ENCODE assay signal across 19 mouse cellular contexts in genomic region chr15:87667416-87667815, GRCm38 (mm10).
DNase-seq lines count a peak whose midpoint lies in the region; ATAC-seq and TF ChIP-seq lines count a peak whose summit lies in the region.
"Had no signal": no experiment of that assay in that cellular context is flagged by ENCODE, and none has a peak within 500 bp of the region (broad histone marks: within the 10 kb centered on the region; RNA-seq: fewer than 3 reads in every experiment).

No protein-coding gene starts in this region.

- no peaks in the 10 kb centered on the region for H3K9me3 ChIP-seq in midbrain, embryonic 10.5 days (replicated peaks)
- no peaks in the 10 kb centered on the region for H3K9me3 ChIP-seq in midbrain, postnatal 0 days (ENCODE audit: low read length)
- no peaks in the 10 kb centered on the region for H3K9me3 ChIP-seq in hindbrain, postnatal 0 days (ENCODE audit: low read length)
- H3K9me3 ChIP-seq: embryonic facial prominence, embryonic 10.5 days; heart, embryonic 13.5 days had no signal

- TF ChIP-seq CTCF in midbrain, postnatal 0 days (IDR thresholded peaks at IDR 0.05) = no peak
- no peak for TF ChIP-seq CTCF in brain, embryonic 14.5 days (IDR thresholded peaks at IDR 0.05; ENCODE audit: borderline replicate concordance, extremely low read depth, insufficient read depth, insufficient read length)
- no peak for TF ChIP-seq CTCF in hindbrain, postnatal 0 days (IDR thresholded peaks at IDR 0.05; ENCODE audit: low read depth)

- no peak overlapping the region for H3K4me3 ChIP-seq in midbrain, embryonic 10.5 days
- no peak overlapping the region for H3K4me3 ChIP-seq in midbrain, postnatal 0 days (ENCODE audit: low read depth, low read length)
- H3K4me3 ChIP-seq in hindbrain, postnatal 0 days (ENCODE audit: low read length) = no peak overlapping the region
- H3K4me3 ChIP-seq: embryonic facial prominence, embryonic 10.5 days; heart, embryonic 13.5 days; limb, embryonic 12.5 days; liver, embryonic 12.5 days had no signal

- peaks cover 32% of the 10 kb centered on the region for H3K4me1 ChIP-seq in midbrain, embryonic 10.5 days
- H3K4me1 ChIP-seq in midbrain, postnatal 0 days (ENCODE audit: insufficient read depth, low read length) = 0 out of 2 replicates have a peak, but pooled peaks cover 2% of the 10 kb centered on the region
- peaks cover 22% of the 10 kb centered on the region for H3K4me1 ChIP-seq in hindbrain, postnatal 0 days (ENCODE audit: insufficient read depth, low read length)
- H3K4me1 ChIP-seq: embryonic facial prominence, embryonic 10.5 days; heart, embryonic 13.5 days; limb, embryonic 12.5 days; liver, embryonic 12.5 days had no signal

- no peak overlapping the region for H3K9ac ChIP-seq in midbrain, postnatal 0 days (replicated peaks; ENCODE audit: low read length, poor library complexity, severe bottlenecking)
- H3K9ac ChIP-seq in hindbrain, postnatal 0 days (replicated peaks; ENCODE audit: low read length) = no peak overlapping the region
- H3K9ac ChIP-seq: heart, embryonic 13.5 days; limb, embryonic 12.5 days; liver, embryonic 12.5 days had no signal

- DNase-seq in frontal cortex, postnatal 14 days (ENCODE audit: low spot score in 2 of 2) = no peak
- DNase-seq in midbrain, embryonic 10.5 days (ENCODE audit: low spot score) = no peak
- no peak for DNase-seq in midbrain, postnatal 0 days (ENCODE audit: low spot score)
- DNase-seq in brain, embryonic 14.5 days (ENCODE audit: low read depth) = peak; percentile 44
- DNase-seq in hindbrain, postnatal 0 days (ENCODE audit: low spot score) = no peak
- DNase-seq in embryo, embryonic 10.5 days (ENCODE audit: low spot score) = no peak
- DNase-seq: B cell, adult 2 months; cerebellum, adult 8-10 months; gastrocnemius, postnatal 10 days; heart, adult 11 months; kidney, adult 8-10 months; kidney, postnatal 14 days; lung, adult 2 months; thymus, postnatal 25 days had no signal

- H3K27ac ChIP-seq in midbrain, embryonic 10.5 days (replicated peaks) = 0 out of 2 replicates have a peak overlapping the region, but pooled peaks have one; percentile 33
- no peak overlapping the region for H3K27ac ChIP-seq in midbrain, postnatal 0 days (ENCODE audit: low read depth, low read length)
- H3K27ac ChIP-seq in hindbrain, postnatal 0 days = no peak overlapping the region
- H3K27ac ChIP-seq: embryonic facial prominence, embryonic 10.5 days; heart, embryonic 13.5 days; limb, embryonic 12.5 days; liver, embryonic 12.5 days had no signal

- no peaks in the 10 kb centered on the region for H3K36me3 ChIP-seq in midbrain, embryonic 10.5 days
- no peaks in the 10 kb centered on the region for H3K36me3 ChIP-seq in midbrain, postnatal 0 days (ENCODE audit: insufficient read depth, low read length)
- no peaks in the 10 kb centered on the region for H3K36me3 ChIP-seq in hindbrain, postnatal 0 days (ENCODE audit: insufficient read depth, low read length)
- H3K36me3 ChIP-seq: embryonic facial prominence, embryonic 10.5 days; heart, embryonic 13.5 days; limb, embryonic 12.5 days; liver, embryonic 12.5 days had no signal

- peak; percentile 55; the same call in 1 of the 2 replicates for ATAC-seq in frontal cortex, adult (ENCODE audit: low TSS enrichment)
- no peak for ATAC-seq in midbrain, postnatal 0 days (ENCODE audit: low FRiP score)
- ATAC-seq in hindbrain, postnatal 0 days = peak; percentile 46; the same call in 1 of the 2 replicates
- ATAC-seq: liver, embryonic 12.5 days had no signal

- 81% methylated on average over 7 of the region's 7 CpGs for WGBS in midbrain, embryonic 10.5 days
- 53% methylated on average over 7 of the region's 7 CpGs for WGBS in midbrain, postnatal 0 days
- WGBS in hindbrain, postnatal 0 days = 27% methylated on average over 7 of the region's 7 CpGs

- no peak for TF ChIP-seq POLR2A in brain, embryonic 14.5 days (IDR thresholded peaks at IDR 0.05; ENCODE audit: borderline replicate concordance, extremely low read depth, insufficient read depth, insufficient read length, poor library complexity, severe bottlenecking)

- H3K27me3 ChIP-seq in midbrain, embryonic 10.5 days (ENCODE audit: low read depth, poor library complexity, severe bottlenecking) = no peaks in the 10 kb centered on the region
- H3K27me3 ChIP-seq in midbrain, postnatal 0 days (ENCODE audit: insufficient read depth, low read length) = no peaks in the 10 kb centered on the region
- H3K27me3 ChIP-seq in hindbrain, postnatal 0 days (ENCODE audit: insufficient read depth, low read length) = no peaks in the 10 kb centered on the region
- H3K27me3 ChIP-seq: heart, embryonic 13.5 days; liver, embryonic 12.5 days had no signal

- no peak overlapping the region for H3K4me2 ChIP-seq in midbrain, postnatal 0 days (ENCODE audit: low read depth, low read length, poor library complexity, severe bottlenecking)
- H3K4me2 ChIP-seq in hindbrain, postnatal 0 days (ENCODE audit: low read depth, low read length) = peak overlapping the region; percentile 5; the same call in 1 of the 2 replicates
- H3K4me2 ChIP-seq: heart, embryonic 13.5 days; limb, embryonic 12.5 days; liver, embryonic 12.5 days had no signal
